Mouse (Mus musculus): ENCODE data around the gene Ccl4. TPM values are rescaled to one million over a fixed set of nuclear protein-coding genes. Genes with fewer than 3 reads are reported as not detected.

The Ccl4 gene
- total and polyA plus RNA-seq, 2 experiments from 2014 or later: not detected

DNA sequence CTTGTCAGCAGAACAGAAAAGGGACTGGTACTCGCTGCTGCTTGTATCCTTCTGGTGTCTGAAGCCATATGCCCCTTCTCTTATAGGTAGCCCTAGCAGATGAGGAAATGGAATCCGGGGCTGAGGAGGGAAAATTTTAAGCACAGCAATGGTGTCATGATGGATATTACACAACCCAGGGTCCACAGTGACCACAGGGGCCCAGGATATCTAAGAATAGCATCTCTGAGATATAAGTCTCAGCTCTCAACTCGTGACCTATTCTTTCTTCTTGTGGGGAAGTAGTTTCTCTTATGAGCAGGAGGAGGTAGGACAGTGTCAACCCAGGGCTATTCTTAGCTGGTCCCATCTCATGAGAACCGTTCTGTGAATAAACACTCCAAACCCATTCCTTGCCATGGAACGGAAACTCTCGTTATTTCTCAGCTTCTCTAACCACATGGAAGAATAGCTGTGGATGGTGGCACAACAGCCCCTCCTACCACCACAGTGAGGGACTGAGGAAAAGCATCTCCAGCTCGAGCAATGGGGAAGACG lies 13.0 kb upstream of the Ccl4 start, which contains the start of gene Ccl3:
Gene Ccl3, minus strand, starts transcription at position 51 of the 537 bp plus-strand sequence.
- ATAC-seq (ENCODE audit: low FRiP score) (no peak), DNase-seq (ENCODE audit: low spot score) (peak; percentile 5)
- H3K9ac ChIP-seq (replicated peaks; ENCODE audit: low read length, poor library complexity, severe bottlenecking): no peak within 1 kb of the TSS
- H3K4me3 ChIP-seq (ENCODE audit: low read depth, low read length): no peak within 1 kb of the TSS
- no peak within 1 kb of the TSS for H3K27ac ChIP-seq (ENCODE audit: low read depth, low read length)
- WGBS: 79% methylated on average over 8 of the region's 8 CpGs
- no peaks in the 10 kb centered on the region for H3K27me3 ChIP-seq (ENCODE audit: insufficient read depth, low read length)
- no peak for TF ChIP-seq CTCF (IDR thresholded peaks at IDR 0.05)
- H3K36me3 ChIP-seq (ENCODE audit: insufficient read depth, low read length): no peaks in the 10 kb centered on the region
- H3K4me1 ChIP-seq (ENCODE audit: insufficient read depth, low read length): no peaks in the 10 kb centered on the region
- H3K4me2 ChIP-seq (ENCODE audit: low read depth, low read length, poor library complexity, severe bottlenecking): no peak within 1 kb of the TSS
- H3K9me3 ChIP-seq (ENCODE audit: low read length): no peaks in the 10 kb centered on the region

DNA sequence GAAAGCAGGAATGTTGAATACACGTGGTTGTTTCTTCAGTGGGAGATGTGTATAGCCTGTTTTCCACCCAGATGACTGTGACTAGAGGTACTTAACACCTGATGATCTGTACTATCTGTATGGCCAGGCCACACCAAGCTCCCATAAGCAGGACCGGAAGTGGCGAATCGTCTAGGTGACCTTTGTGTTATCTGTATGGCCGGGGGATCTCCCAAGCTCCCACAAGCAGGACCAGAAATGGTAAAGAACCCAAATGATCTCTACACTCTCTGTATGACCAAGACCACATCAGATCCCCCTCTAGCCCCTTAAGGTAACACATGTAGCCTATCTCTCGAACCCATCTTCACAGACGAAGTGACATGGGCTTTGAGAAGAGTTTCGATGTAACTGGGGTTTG lies 7.8 kb upstream of the Ccl4 start:
- Histone ChIP-seq H3K36me3 (ENCODE audit: insufficient read depth, low read length) (no peaks in the 10 kb centered on the region), H3K4me1 (ENCODE audit: insufficient read depth, low read length) (no peaks in the 10 kb centered on the region), H3K27me3 (ENCODE audit: insufficient read depth, low read length) (no peaks in the 10 kb centered on the region), H3K9me3 (ENCODE audit: low read length) (no peaks in the 10 kb centered on the region), H3K4me2 (ENCODE audit: low read depth, low read length, poor library complexity, severe bottlenecking) (no peak overlapping the region), H3K4me3 (ENCODE audit: low read depth, low read length) (no peak overlapping the region), H3K9ac (replicated peaks; ENCODE audit: low read length, poor library complexity, severe bottlenecking) (no peak overlapping the region), H3K27ac (ENCODE audit: low read depth, low read length) (no peak overlapping the region)
- ATAC-seq (ENCODE audit: low FRiP score): no peak
- WGBS: 93% methylated on average over 8 of the region's 8 CpGs
- no peak for DNase-seq (ENCODE audit: low spot score)
- no peak for TF ChIP-seq CTCF (IDR thresholded peaks at IDR 0.05)

DNA sequence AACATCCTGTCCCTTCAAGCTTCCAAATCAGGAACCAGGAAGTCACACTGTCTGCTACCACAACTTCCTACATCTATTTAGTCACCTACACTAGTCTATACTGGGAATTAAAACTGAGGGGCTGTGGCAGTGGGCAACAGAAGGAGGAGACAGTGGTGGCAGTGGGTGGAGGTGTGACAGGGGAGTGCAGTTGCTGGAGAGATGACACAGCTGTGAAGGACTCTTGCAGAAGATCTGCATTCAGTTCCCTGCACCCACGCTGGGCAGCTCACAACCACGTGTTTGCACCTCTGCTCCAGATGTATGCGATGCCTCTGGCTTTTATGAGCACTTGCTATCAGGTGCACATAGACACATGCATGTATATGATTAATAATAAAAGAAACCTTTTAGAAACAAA lies 4.9 kb upstream of the Ccl4 start:
- ATAC-seq (ENCODE audit: low FRiP score): no peak

DNA sequence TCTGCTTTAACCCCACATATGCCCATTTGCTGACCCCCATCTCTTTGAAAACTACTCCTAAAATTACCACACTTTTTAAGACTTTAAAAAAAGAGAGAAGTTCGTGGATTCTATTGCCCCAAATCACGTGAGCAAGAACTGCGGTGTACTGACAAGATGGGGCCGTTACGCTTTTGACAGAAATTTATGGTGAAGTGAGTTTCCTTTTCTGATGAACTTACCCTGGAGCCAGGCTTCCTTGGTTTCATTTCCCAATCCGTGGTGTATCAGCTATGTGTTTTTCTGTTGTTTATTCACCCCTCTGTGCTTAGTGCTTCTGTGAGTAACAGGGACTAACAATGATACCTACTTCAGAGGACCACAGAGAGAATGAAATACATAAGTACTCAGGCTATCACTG lies 3.6 kb upstream of the Ccl4 start:
- Histone ChIP-seq H3K27ac (ENCODE audit: low read depth, low read length) (no peak overlapping the region), H3K27me3 (ENCODE audit: insufficient read depth, low read length) (no peaks in the 10 kb centered on the region), H3K4me2 (ENCODE audit: low read depth, low read length, poor library complexity, severe bottlenecking) (no peak overlapping the region), H3K4me3 (ENCODE audit: low read depth, low read length) (no peak overlapping the region), H3K9ac (replicated peaks; ENCODE audit: low read length, poor library complexity, severe bottlenecking) (no peak overlapping the region), H3K9me3 (ENCODE audit: low read length) (no peaks in the 10 kb centered on the region), H3K4me1 (ENCODE audit: insufficient read depth, low read length) (no peaks in the 10 kb centered on the region), H3K36me3 (ENCODE audit: insufficient read depth, low read length) (no peaks in the 10 kb centered on the region)
- no peak for ATAC-seq (ENCODE audit: low FRiP score)
- DNase-seq (ENCODE audit: low spot score): no peak
- WGBS: 75% methylated on average over 6 of the region's 6 CpGs
- no peak for TF ChIP-seq CTCF (IDR thresholded peaks at IDR 0.05)

More for the DNA sequence above, 4.9 kb upstream of the Ccl4 start:
- Histone ChIP-seq H3K27ac (ENCODE audit: low read depth, low read length) (no peak overlapping the region), H3K9me3 (ENCODE audit: low read length) (no peaks in the 10 kb centered on the region), H3K36me3 (ENCODE audit: insufficient read depth, low read length) (no peaks in the 10 kb centered on the region), H3K27me3 (ENCODE audit: insufficient read depth, low read length) (no peaks in the 10 kb centered on the region), H3K4me2 (ENCODE audit: low read depth, low read length, poor library complexity, severe bottlenecking) (no peak overlapping the region), H3K9ac (replicated peaks; ENCODE audit: low read length, poor library complexity, severe bottlenecking) (no peak overlapping the region), H3K4me1 (ENCODE audit: insufficient read depth, low read length) (no peaks in the 10 kb centered on the region), H3K4me3 (ENCODE audit: low read depth, low read length) (no peak overlapping the region)
- 87% methylated on average over 3 of the region's 3 CpGs for WGBS
- no peak for TF ChIP-seq CTCF (IDR thresholded peaks at IDR 0.05)
- DNase-seq (ENCODE audit: low spot score): no peak

DNA sequence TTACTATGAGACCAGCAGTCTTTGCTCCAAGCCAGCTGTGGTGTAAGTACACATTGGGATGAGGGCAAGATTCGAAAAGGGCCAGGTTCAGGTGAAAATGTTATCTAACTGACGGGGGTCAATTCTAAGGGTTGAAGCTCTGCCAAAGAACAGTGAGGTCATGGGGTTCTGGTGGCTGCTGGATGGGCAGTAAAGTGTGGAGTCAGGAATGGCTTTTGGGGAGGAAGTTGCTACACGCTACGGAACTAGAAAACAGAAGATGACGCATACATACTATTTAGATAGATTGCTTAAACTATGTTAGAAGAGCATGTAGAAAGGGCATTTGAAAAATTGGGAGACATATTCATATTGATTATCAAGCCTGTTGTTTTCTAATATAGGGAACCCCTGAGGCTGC lies 1.1 kb downstream of the Ccl4 start:
- no peaks in the 10 kb centered on the region for H3K9me3 ChIP-seq (ENCODE audit: low read length)
- TF ChIP-seq CTCF (IDR thresholded peaks at IDR 0.05): no peak
- H3K4me3 ChIP-seq (ENCODE audit: low read depth, low read length): no peak overlapping the region
- 91% methylated on average over 5 of the region's 5 CpGs for WGBS
- no peaks in the 10 kb centered on the region for H3K36me3 ChIP-seq (ENCODE audit: insufficient read depth, low read length)
- no peak for DNase-seq (ENCODE audit: low spot score)
- H3K27ac ChIP-seq (ENCODE audit: low read depth, low read length): no peak overlapping the region
- ATAC-seq (ENCODE audit: low FRiP score): no peak
- no peak overlapping the region for H3K4me2 ChIP-seq (ENCODE audit: low read depth, low read length, poor library complexity, severe bottlenecking)
- no peaks in the 10 kb centered on the region for H3K27me3 ChIP-seq (ENCODE audit: insufficient read depth, low read length)
- H3K4me1 ChIP-seq (ENCODE audit: insufficient read depth, low read length): no peaks in the 10 kb centered on the region
- H3K9ac ChIP-seq (replicated peaks; ENCODE audit: low read length, poor library complexity, severe bottlenecking): no peak overlapping the region

DNA sequence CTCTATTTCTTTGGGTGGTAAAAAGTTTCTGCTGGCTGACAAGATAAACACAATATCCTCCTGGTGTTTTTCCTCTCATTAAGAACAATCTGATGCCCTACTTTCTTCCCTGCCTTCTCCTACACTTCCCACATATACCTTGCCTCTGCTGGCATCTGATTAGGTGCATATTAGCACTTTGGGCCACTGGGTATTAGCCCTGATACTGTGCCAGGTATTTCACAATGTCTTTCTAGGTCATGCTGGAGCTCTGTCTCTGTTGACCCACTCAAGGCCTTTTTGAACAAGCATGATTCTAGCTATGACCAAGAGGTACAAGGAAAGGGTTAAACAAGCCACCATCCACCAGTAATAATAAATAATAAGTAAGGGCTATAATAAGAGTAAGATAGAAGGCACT lies 9.4 kb downstream of the Ccl4 start:
- no peak for DNase-seq (ENCODE audit: low spot score)
- no peaks in the 10 kb centered on the region for H3K36me3 ChIP-seq (ENCODE audit: insufficient read depth, low read length)
- no peaks in the 10 kb centered on the region for H3K27me3 ChIP-seq (ENCODE audit: insufficient read depth, low read length)
- no peak overlapping the region for H3K9ac ChIP-seq (replicated peaks; ENCODE audit: low read length, poor library complexity, severe bottlenecking)
- no peak overlapping the region for H3K27ac ChIP-seq (ENCODE audit: low read depth, low read length)
- no peaks in the 10 kb centered on the region for H3K4me1 ChIP-seq (ENCODE audit: insufficient read depth, low read length)
- no peak for ATAC-seq (ENCODE audit: low FRiP score)
- H3K9me3 ChIP-seq (ENCODE audit: low read length): no peaks in the 10 kb centered on the region
- no peak overlapping the region for H3K4me2 ChIP-seq (ENCODE audit: low read depth, low read length, poor library complexity, severe bottlenecking)
- no peak overlapping the region for H3K4me3 ChIP-seq (ENCODE audit: low read depth, low read length)
- TF ChIP-seq CTCF (IDR thresholded peaks at IDR 0.05): no peak

Measured in midbrain, postnatal 0 days (tissue).